Mouse (Mus musculus): ENCODE measurements around the gene Opn1mw.

GRCm38 (mm10) chrX:74176959-74177358 lies 49.7 kb downstream of the Opn1mw start, which contains the start of gene Tktl1:
- TF ChIP-seq POLR2A (IDR thresholded peaks at IDR 0.05; ENCODE audit: borderline replicate concordance, extremely low read depth, insufficient read depth, insufficient read length, poor library complexity, severe bottlenecking) (no peak), CTCF (IDR thresholded peaks at IDR 0.05; ENCODE audit: borderline replicate concordance, extremely low read depth, insufficient read depth, insufficient read length) (no peak)
